Mouse (Mus musculus) hindbrain, embryonic 11.5 days (tissue): Measurements from ENCODE around the gene Gtf3c4. TPM values are rescaled to one million over a fixed set of nuclear protein-coding genes. Genes with fewer than 3 reads are reported as not detected.

Experiments used
- polyA plus RNA-seq: library from polyadenylated mRNA; unstranded; fragments of >200 nt; fragmentation: Nextera tagmentation; extraction: Ambion mirVana; gene quantifications from 2 replicates; pipeline ENCODE4 v1.2.1, GENCODE M21; 2014

The Gtf3c4 gene
- polyA plus RNA-seq, 1 experiment from 2014 or later, result 29.5 TPM

Other genes with a start within 250 kb of the Gtf3c4 start
- 2.6 and 3.1 TPM in 2 replicates for gene Gfi1b, start 218.4 kb downstream of the Gtf3c4 start, polyA plus RNA-seq
- 22.4 and 25.1 TPM in 2 replicates for gene Tsc1, start 199.1 kb downstream of the Gtf3c4 start, polyA plus RNA-seq
- 3.3 and 5.3 TPM in 2 replicates for gene Spaca9, start 140.6 kb downstream of the Gtf3c4 start, polyA plus RNA-seq
- gene Ak8, start 140.2 kb downstream of the Gtf3c4 start, polyA plus RNA-seq, result 1.3 and 1.5 TPM in 2 replicates
- 18.5 and 19.8 TPM in 2 replicates for gene Ddx31, start within 50 bp of the Gtf3c4 start, polyA plus RNA-seq
- 9.4 and 9.9 TPM in 2 replicates for gene Barhl1, start 76.3 kb upstream of the Gtf3c4 start, polyA plus RNA-seq
- gene Cfap77, start 214.7 kb upstream of the Gtf3c4 start, polyA plus RNA-seq, result 0.51 and 0.75 TPM in 2 replicates
- 11.2 and 11.6 TPM in 2 replicates for gene Ttf1, start 219.9 kb upstream of the Gtf3c4 start, polyA plus RNA-seq